Comparison of ENCODE assay signal across 19 mouse cellular contexts in genomic region chr11:74671013-74671412, GRCm38 (mm10). TPM values are rescaled to one million over a fixed set of nuclear protein-coding genes. Genes with fewer than 3 reads are reported as not detected.
"Had no signal": no experiment of that assay in that cellular context is flagged by ENCODE, and none has a peak within 500 bp of the region (broad histone marks: within the 10 kb centered on the region; RNA-seq: fewer than 3 reads in every experiment).

No protein-coding gene starts in this region.

- ATAC-seq: lung, postnatal 0 days had no signal

- H3K4me2 ChIP-seq: kidney, embryonic 15.5 days; liver, embryonic 11.5 days; lung, embryonic 14.5 days; midbrain, embryonic 11.5 days; neural tube, embryonic 13.5 days; stomach, embryonic 15.5 days had no signal

- H3K27me3 ChIP-seq: kidney, embryonic 15.5 days; megakaryocyte, embryonic 14.5 days; neural tube, embryonic 13.5 days; stomach, embryonic 15.5 days had no signal

- DNase-seq: kidney, adult 8-10 months; kidney, postnatal 10 days; kidney, postnatal 36 days; layer of hippocampus, postnatal 36 days; lung, embryonic 14.5 days; lung, postnatal 36 days; midbrain, embryonic 14.5 days; retina, postnatal 1 day; spleen, adult 18-20 months; thymus, postnatal 25 days had no signal

- H3K9ac ChIP-seq: kidney, embryonic 15.5 days; lung, embryonic 14.5 days; neural tube, embryonic 13.5 days; stomach, embryonic 15.5 days had no signal

- H3K4me3 ChIP-seq: kidney, embryonic 15.5 days; left cerebral cortex, adult 2 months; megakaryocyte, embryonic 14.5 days; neural tube, embryonic 13.5 days; stomach, embryonic 15.5 days had no signal

- H3K4me1 ChIP-seq: kidney, embryonic 15.5 days; neural tube, embryonic 13.5 days; stomach, embryonic 15.5 days had no signal

- H3K27ac ChIP-seq: kidney, embryonic 15.5 days; left cerebral cortex, adult 2 months; neural tube, embryonic 13.5 days; stomach, embryonic 15.5 days had no signal

- H3K9me3 ChIP-seq: kidney, embryonic 15.5 days; megakaryocyte, embryonic 14.5 days; neural tube, embryonic 13.5 days; stomach, embryonic 15.5 days had no signal

RNA-seq across cellular contexts. Expression of gene Ccdc92b, which starts 51.6 kb away (rescaled TPM):
- total RNA-seq: neutrophil, adult 5-6 weeks had no signal
